Mouse (Mus musculus) liver, postnatal 0 days (tissue): Measurements from ENCODE around the gene Blvra.

Source experiments
- CTCF ChIP-seq: sonication (generic); IDR thresholded peaks from 2 replicates; pipeline ENCODE4 v1.5.1; 2016; ENCODE audit warnings: antibody characterized with exemption, low read depth
- EP300 ChIP-seq: IDR thresholded peaks from 2 replicates; pipeline ENCODE4 v1.6.1; 2016; ENCODE audit warnings: antibody characterized with exemption, low read depth, mild to moderate bottlenecking

DNA sequence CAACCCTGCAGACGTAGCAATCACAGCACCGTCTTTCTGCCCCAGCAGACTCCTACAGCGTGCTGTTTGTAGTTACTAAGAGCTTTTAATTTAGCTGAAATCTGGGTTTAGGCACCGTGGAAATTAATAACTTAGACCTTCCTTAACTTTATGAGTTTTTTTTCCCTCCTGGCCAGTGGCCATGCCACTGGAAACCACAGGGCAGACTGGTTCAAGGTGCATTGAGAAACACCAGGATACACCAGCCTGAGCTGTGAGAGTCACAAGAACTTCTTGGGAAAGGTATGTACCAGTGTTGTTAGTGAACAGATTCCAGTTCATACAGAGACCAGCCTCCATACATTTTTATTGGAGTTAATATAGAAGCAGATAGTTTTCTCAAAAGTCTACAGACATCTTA is 68.0 kb downstream of the Blvra start:
- TF ChIP-seq CTCF, result no peak
- no peak for TF ChIP-seq EP300
